Mouse (Mus musculus) B cell, adult (primary cell): Measurements from ENCODE around the gene Skor1. TPM values are rescaled to one million over a fixed set of nuclear protein-coding genes. Genes with fewer than 3 reads are reported as not detected.

Source experiments
- total RNA-seq: library from RNA; stranded (reverse); gene quantifications from 4 replicates; pipeline ENCODE4 v1.2.4, GENCODE M21; 2023; ENCODE audit not compliant: inconsistent age

The Skor1 gene
- 0.18 to 0.38 TPM (median 0.19 TPM) in 3 of 4 replicates, not detected in the other for total RNA-seq

DNA sequence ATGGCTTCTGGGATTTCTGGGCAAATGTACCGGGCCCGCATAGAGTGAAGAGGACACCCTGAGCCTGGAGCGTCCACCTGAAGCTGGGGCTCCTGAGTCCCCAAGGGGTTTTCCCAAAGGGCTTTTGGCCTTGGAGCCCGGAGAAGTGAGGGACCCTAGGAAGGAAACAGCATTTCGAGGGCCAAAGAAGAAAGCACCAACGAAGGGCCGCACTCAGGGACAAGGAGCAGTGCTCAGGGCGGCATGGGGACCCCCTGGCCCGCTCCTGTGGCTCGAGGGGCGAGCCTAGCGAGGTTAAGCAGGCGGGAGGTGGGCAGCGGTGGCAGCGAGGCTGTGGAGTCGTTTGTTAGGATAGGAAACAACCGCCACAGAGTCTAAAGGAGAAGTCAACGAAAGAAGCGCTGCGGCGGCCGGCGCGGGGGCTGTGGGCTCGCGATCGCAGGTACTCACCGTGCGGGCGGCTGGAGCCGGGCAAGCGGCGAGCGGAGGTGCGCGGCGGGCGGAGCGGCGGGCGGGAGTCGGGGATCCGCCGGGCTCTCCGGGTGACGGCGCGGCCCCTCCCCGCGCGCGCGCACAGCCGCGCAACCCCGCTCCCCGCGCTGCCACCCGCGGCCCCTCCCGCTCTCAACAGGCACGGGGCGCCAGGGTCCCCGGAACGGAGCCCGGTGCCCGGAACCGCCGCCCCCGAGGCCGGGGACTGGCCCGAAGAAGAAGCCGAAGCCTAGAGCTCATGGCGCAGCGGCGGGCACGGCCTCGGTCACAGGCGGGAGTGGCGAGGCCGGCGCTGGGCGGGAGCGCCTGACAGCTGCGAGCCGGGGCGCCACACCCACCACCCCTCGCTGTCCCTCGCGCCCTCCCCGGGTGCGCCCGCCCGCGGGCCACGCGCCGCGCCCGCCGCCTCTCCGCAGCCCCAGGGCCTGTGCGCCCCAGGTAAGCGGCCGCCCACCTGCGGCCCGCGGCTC, at the start of gene Skor1:
Gene Skor1 (minus strand): TSS at position 552 of the 962 bp plus-strand sequence.

Other genes with a start within 250 kb of the Skor1 start
- 107 to 128 TPM (median 120 TPM) in 4 replicates for gene Pias1, start 161.0 kb downstream of the Skor1 start, total RNA-seq
- 36.7 to 40.1 TPM (median 38.2 TPM) in 4 replicates for gene Map2k5, start 228.9 kb upstream of the Skor1 start, total RNA-seq